Mouse (Mus musculus): ENCODE measurements around the gene Cacna1d. TPM values are rescaled to one million over a fixed set of nuclear protein-coding genes. Genes with fewer than 3 reads are reported as not detected.

The Cacna1d gene
- total and polyA plus RNA-seq, 3 experiments: not detected

GRCm38 (mm10) chr14:29997345-29997744, 493.9 kb downstream of the Cacna1d start:
- peaks cover 2 to 3% of the 10 kb centered on the region in 2 experiments; a peak in 1 of 4 replicates for H3K4me1 ChIP-seq (ENCODE audit: control insufficient read depth in 1 of 2, insufficient read depth in 2 of 2, low read length in 2 of 2)
- no peaks in the 10 kb centered on the region for H3K79me2 ChIP-seq (ENCODE audit: control insufficient read depth, insufficient read depth, low read length, poor library complexity)
- DNase-seq (ENCODE audit: low read depth, low spot score): no peak

GRCm38 (mm10) chr14:29996000-29996751, 495.1 kb downstream of the Cacna1d start:
- Histone ChIP-seq H3K79me2 (ENCODE audit: control insufficient read depth, insufficient read depth, low read length, poor library complexity) (no peaks in the 10 kb centered on the region), H3K36me3 (ENCODE audit: control insufficient read depth in 1 of 2, insufficient read depth in 2 of 2, low read length in 2 of 2) (peaks cover 0 to 4% of the 10 kb centered on the region in 2 experiments; a peak in 1 of 4 replicates), H3K9me3 (replicated peaks; ENCODE audit: insufficient read depth, low read length) (no peaks in the 10 kb centered on the region), H3K4me3 (ENCODE audit: control insufficient read depth in 1 of 2, insufficient read depth in 1 of 2, low read depth in 2 of 2, low read length in 2 of 2) (no peak overlapping the region), H3K27me3 (ENCODE audit: control insufficient read depth in 1 of 2, insufficient read depth in 2 of 2, low read length in 2 of 2) (no peaks in the 10 kb centered on the region), H3K9ac (ENCODE audit: control insufficient read depth, low read depth, low read length, poor library complexity, severe bottlenecking) (no peak overlapping the region), H3K4me1 (ENCODE audit: control insufficient read depth in 1 of 2, insufficient read depth in 2 of 2, low read length in 2 of 2) (peaks cover 2 to 3% of the 10 kb centered on the region in 2 experiments; a peak in 1 of 4 replicates), H3K27ac (ENCODE audit: control insufficient read depth, low read depth, low read length) (no peak overlapping the region)
- no peak for TF ChIP-seq MEF2A (IDR thresholded peaks at IDR 0.05; ENCODE audit: extremely low read depth, insufficient replicate concordance, low read depth, low read length, poor library complexity, severe bottlenecking)
- TF ChIP-seq ETS1 (IDR thresholded peaks at IDR 0.05; ENCODE audit: low read depth, low read length): no peak
- no peak for TF ChIP-seq HCFC1 (IDR thresholded peaks at IDR 0.05; ENCODE audit: low read depth, low read length)
- TF ChIP-seq JUND (IDR thresholded peaks at IDR 0.05; ENCODE audit: low read depth, low read length): no peak
- TF ChIP-seq MAZ (IDR thresholded peaks at IDR 0.05; ENCODE audit: low read depth, low read length): no peak
- no peak for TF ChIP-seq USF2 (IDR thresholded peaks at IDR 0.05; ENCODE audit: borderline replicate concordance in 1 of 2, insufficient read depth in 1 of 2, low read depth in 1 of 2, low read length in 2 of 2)
- TF ChIP-seq GATA1 (IDR thresholded peaks at IDR 0.05; ENCODE audit: low read depth, low read length): no peak
- TF ChIP-seq USF1 (IDR thresholded peaks at IDR 0.05; ENCODE audit: low read depth, low read length): no peak
- no peak for TF ChIP-seq TBP (IDR thresholded peaks at IDR 0.05; ENCODE audit: low read depth, low read length)
- no peak for TF ChIP-seq CHD2 (IDR thresholded peaks at IDR 0.05; ENCODE audit: low read length)
- TF ChIP-seq POLR2AphosphoS2 (IDR thresholded peaks at IDR 0.05; ENCODE audit: low read length): no peak
- no peak for TF ChIP-seq TCF12 (IDR thresholded peaks at IDR 0.05; ENCODE audit: low read depth, low read length)
- no peak for TF ChIP-seq MYB (IDR thresholded peaks at IDR 0.05; ENCODE audit: low read depth, low read length)
- TF ChIP-seq MXI1 (IDR thresholded peaks at IDR 0.05; ENCODE audit: low read depth, low read length): no peak
- no peak for DNase-seq (ENCODE audit: low read depth, low spot score)

More at GRCm38 (mm10) chr14:29997345-29997744, 493.9 kb downstream of the Cacna1d start:
- Histone ChIP-seq H3K27ac (ENCODE audit: control insufficient read depth, low read depth, low read length) (no peak overlapping the region), H3K27me3 (ENCODE audit: control insufficient read depth in 1 of 2, insufficient read depth in 2 of 2, low read length in 2 of 2) (no peaks in the 10 kb centered on the region), H3K4me3 (ENCODE audit: control insufficient read depth in 1 of 2, insufficient read depth in 1 of 2, low read depth in 2 of 2, low read length in 2 of 2) (no peak overlapping the region), H3K9ac (ENCODE audit: control insufficient read depth, low read depth, low read length, poor library complexity, severe bottlenecking) (no peak overlapping the region), H3K36me3 (ENCODE audit: control insufficient read depth in 1 of 2, insufficient read depth in 2 of 2, low read length in 2 of 2) (peaks cover 0 to 4% of the 10 kb centered on the region in 2 experiments; a peak in 1 of 4 replicates), H3K9me3 (replicated peaks; ENCODE audit: insufficient read depth, low read length) (no peaks in the 10 kb centered on the region)
- TF ChIP-seq MAFK (IDR thresholded peaks at IDR 0.05; ENCODE audit: borderline replicate concordance, low read depth, low read length) (no peak), USF2 (IDR thresholded peaks at IDR 0.05; ENCODE audit: borderline replicate concordance in 1 of 2, insufficient read depth in 1 of 2, low read depth in 1 of 2, low read length in 2 of 2) (no peak), CHD2 (IDR thresholded peaks at IDR 0.05; ENCODE audit: low read length) (no peak)

All from MEL (cell line).